Mouse (Mus musculus): Measurements from ENCODE around the gene Prrg4.
"Not testable (repeated sequence)": the region's sequence is repeated elsewhere in the genome, so short reads cannot be mapped to it uniquely, and the experiment has no call there.

Gene Prrg4

DNA sequence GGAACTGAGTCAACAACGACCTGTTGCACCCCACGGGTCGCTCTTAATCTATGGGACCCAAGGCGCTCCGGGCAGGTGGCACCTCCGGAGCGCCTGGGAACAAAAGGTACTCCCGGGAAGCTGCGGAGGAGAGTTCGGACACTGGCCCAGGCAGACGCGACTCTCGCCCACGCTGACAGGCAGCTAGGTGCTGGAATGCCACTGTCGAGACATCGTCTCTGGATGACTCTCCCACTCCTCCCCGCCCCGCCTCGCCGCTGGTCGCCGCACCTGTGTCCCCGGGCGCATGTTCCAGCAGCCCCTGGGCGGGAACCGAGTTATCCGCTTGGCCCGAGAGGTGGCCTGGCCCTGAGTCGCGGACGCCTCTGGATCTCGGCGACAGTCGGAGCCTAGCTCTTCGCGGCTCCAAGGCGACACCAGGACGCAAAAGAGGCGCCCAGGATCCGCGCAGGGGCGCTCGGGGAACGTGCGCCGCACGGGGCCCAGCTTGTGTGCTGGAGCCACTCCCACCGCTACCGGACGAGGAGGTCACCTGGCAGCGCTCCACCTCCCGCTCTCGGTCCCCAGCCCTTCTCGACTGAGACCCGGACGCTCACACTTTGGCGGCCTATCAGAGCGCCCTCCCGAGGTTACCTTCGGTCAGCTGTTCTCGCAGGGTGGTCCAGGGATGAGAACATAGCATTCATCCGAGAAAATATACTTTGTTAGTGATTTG is at the start of gene Prrg4:
Gene Prrg4, minus strand, starts transcription at position 601 of the 715 bp plus-strand sequence.
- DNase-seq (ENCODE audit: low spot score in 2 of 2) = peak; percentile 16 to 53

DNA sequence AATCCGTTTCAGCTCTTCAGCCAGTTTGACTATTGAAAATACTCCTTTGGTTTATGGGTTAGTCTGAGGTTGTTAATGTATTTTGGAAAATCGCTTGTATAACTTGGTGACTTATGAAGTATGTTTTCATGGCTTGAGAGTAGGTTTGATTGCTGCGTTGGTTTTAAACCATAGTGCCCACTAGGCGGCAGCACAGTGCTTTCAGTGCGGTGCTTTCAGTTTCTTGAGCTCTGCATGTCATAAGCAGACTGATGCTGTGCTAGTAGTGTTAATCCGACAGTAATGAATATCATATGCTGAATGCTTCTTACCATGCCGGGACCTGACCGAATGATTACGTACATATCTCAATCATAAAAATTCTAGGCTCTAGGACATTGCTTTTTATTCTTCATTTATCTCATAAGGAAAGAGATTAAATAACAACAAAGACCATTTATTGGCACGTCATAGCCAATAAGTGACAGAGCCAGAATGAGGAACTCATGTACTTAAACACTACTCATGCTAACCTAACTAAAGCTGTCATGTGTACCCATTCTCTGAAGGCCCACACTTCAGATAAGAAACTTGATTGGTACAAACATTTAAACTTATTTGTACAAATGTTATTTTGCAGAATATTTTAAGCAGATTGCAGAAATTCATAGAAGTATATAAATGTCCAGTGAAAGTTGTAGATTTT is 38.3 kb upstream of the Prrg4 start:
- peak; percentile 33 to 81 for DNase-seq (ENCODE audit: low spot score in 2 of 2)

DNA sequence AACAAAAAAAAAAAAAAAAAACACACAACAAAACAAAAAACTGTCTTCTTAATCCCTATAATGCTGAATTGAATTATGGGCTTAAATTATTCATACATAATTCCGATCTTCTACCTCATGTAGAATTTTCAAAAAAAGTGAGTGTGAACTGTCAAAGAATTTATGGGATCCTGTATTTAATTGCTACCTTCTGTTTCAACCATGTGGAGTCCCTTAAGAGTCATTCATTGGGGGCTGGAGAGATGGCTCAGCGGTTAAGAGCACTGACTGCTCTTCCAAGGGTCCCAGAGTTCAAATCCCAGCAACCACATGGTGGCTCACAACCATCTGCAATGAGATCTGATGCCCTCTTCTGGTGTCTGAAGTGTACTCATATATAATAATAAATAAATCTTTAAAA is 37.7 kb upstream of the Prrg4 start:
- not testable (repeated sequence) for DNase-seq (ENCODE audit: low spot score in 2 of 2)

DNA sequence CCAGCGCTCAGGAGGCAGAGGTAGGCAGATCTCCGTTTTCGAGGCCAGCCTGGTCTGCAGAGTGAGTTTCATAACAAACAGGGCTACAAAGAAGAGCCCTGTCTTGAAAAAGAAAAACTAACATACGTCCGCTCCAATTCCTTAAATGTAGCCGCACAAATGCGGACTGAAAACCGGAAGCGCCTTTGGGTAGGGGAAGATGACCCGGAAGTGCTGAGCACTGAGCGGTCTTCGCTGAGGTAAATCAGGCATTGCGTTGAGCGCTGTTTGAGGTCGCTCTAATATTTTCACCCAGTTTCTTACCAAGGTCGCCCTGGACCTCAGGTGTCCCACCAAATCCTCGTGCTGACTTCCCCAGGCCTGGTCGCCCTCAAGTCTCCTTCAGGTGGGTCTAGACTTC is 36.4 kb upstream of the Prrg4 start:
- DNase-seq (ENCODE audit: low spot score in 2 of 2) = no peak

DNA sequence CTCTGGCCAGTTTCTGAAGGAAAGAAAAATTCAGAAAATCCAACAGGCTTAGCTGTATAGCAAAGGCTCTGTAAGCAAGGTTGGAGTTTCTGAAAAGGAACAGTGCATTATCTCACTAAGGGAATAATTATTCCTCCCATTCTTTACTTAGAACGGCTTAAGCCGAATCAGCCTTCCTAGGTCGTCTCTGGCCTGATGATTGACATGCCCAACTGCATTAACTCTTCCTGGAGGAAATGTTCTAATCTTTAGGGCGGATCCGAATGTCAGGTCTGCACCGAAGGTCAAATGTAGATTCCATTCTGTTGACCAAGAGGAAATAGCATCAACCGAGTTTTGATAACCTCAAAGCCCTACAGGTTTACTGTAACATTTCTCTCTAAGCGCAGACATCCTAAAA is 29.1 kb upstream of the Prrg4 start:
- DNase-seq (ENCODE audit: low spot score in 2 of 2) = no peak

DNA sequence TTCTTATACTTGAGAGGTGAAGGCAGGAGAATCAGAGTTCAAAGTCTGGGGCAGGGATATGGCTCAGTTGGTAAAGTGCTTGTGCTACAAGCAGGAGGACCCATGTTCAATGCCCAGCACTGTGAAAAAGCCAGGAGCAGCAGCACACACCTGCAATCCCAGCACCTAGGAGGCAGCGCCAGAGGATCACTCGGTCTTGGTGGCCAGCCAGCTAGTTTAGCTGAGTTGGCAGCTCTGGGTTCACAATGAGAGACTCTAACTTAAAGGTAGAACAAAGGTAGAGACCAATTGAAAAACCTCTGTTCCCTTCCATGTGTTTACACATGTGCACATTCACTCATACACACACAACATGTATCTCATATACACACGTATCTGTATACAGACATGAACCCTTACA is 19.4 kb upstream of the Prrg4 start:
- DNase-seq (ENCODE audit: low spot score in 2 of 2) = no peak

DNA sequence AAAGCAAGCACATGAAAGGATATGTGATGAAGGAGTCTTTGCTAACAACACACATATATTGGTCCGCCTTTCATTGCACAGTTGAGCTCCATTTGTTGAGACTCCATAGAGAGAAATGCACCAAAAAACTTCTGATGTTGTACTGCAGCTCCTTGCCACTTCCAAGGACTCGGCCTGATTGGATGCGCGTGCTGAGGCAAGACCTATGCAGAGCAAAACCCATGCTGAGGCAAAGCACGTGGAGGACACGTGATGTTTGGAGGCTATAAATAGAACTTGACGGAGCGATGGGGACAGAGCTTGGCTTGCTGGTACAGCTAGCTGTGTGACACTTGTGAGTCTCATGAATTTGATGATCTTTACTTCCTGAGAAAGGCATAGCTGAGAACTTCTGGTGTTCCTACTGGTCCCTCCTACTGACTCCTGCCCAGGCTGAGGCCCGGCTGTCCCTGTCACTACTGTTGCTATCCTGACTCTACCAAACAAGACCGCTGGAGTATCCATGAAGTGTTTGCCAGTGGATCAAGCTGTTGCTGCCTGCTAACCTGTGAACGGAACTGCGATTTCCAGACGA is 17.7 kb upstream of the Prrg4 start, which contains the start of gene Ccdc73:
Gene Ccdc73, plus strand, starts transcription at position 524 of the 574 bp plus-strand sequence.
- DNase-seq (ENCODE audit: low spot score in 2 of 2) = no peak

DNA sequence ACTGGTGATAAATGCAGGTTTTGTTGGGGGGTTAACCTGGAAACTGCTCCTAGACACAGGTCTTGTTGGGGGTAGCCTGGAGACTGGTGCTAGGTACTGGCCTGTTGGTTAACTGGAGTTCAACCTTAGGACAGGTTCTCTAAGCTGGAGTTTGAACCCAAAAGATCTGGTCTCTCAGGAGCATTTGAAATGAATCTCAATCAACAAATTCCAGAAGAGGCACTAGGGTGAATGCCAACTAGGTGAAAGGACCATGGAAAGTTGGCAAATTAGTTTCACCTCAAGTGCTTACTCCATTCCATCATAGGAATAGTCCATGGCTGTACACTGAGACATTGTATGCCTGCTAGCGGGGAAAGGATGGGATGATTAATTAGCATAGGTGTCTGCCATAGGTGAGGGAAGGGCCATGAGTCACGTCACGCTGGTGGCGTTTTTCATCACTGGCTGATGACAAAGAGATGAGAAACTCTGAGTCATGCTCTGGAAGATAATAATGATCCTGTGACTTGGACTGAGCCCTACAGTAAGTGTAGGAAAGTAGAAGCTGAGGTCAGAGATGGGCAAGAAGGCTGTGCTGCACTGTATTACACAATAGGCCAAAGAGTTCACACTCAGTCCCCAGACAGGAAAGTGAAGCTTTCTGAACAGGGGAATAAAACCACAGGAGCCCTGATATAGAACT is 14.6 kb upstream of the Prrg4 start:
- DNase-seq (ENCODE audit: low spot score in 2 of 2) = no peak

DNA sequence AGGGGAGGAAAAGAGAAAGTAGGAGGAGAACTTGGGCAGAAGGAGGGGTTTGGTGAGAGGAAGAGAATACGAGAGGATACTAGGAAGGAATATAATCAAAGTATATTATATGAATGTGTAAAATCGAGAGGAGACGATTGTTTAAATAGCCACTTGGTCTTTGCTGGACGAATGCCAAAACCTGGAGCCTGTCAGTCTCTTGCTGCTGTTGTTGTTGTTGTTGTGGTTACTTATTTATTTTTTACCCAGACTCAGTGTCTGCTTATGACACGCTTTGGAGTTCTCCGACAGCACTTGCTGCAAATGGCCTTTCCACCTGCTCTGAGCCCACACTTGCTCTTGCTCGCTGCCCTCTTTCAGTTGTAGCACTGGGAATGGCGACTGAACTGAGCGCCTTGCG is 10.8 kb upstream of the Prrg4 start:
- DNase-seq (ENCODE audit: low spot score in 2 of 2) = no peak

DNA sequence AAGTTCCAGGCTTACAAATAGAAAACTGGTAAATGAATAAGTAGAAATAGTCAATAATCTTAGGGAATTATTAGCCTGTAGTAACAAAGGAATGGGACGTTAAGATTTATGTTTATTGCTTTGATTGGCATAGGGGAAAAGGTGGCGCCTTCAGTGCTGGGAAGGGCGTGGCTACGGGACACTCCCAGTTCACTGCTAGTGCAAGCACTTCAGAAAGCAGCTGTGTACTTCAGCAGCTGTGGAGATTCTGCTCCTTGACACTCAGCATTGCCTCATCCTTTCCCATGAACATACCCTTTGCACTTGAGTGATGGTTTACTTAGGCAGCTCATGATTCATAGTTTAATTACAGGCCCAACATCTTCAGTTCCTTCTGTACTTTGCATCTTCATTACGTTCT is 9.4 kb upstream of the Prrg4 start:
- no peak for DNase-seq (ENCODE audit: low spot score in 2 of 2)

DNA sequence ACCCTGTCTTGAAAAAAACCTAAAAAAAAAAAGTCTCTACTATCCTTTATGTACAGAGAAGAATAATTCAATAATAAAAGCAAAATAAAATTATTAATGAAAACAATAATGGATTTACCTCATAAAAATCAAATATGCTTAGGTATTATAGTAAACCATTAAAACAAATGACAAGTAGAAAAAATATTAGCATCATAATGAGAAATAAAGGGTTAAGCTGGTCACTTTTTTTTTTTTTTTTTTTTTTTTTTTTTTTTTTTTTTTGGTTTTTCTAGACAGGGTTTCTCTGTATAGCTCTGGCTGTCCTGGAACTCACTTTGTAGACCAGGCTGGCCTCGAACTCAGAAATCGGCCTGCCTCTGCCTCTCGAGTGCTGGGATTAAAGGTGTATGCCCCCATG is 8.4 kb upstream of the Prrg4 start:
- not testable (repeated sequence) for DNase-seq (ENCODE audit: low spot score in 2 of 2)

DNA sequence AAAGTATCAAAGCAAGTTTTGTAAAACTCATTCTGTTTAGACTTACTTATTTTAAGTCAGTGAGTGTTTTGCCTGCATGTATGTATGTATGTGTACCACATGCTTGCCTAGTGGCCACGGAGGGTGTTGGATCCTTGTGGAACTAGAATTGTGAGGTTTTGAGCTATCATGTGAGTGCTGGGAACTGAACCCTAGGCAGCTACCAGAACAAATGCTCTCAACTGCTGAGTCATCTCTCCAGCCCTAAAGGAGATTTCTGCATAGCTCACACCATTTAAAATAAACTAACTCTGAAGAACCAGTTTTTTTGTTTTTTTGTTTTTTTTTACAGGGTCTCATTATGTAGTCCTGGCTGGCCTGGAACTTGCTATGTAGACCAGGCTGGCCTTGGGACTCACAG is 6.5 kb upstream of the Prrg4 start:
- DNase-seq (ENCODE audit: low spot score in 2 of 2) = no peak

DNA sequence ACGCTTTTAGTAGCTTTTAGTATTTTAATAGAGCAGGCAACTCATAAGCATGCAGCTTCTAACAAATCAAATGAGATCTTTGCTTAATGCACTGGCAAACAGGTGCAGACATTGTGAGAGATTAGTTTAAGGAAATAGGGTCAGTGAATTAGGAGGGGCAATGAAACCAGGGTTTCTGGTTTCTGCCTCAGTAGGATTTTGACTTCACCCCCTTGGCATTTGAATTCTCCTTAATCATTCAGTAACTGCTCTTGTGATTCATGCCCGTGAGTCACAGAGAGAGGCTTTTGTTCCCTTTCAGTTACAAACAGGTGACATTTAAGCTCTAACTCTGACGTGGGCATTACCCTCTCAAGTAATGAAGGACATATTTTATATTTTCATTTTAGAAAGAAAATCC is 6.1 kb upstream of the Prrg4 start:
- no peak for DNase-seq (ENCODE audit: low spot score in 2 of 2)

DNA sequence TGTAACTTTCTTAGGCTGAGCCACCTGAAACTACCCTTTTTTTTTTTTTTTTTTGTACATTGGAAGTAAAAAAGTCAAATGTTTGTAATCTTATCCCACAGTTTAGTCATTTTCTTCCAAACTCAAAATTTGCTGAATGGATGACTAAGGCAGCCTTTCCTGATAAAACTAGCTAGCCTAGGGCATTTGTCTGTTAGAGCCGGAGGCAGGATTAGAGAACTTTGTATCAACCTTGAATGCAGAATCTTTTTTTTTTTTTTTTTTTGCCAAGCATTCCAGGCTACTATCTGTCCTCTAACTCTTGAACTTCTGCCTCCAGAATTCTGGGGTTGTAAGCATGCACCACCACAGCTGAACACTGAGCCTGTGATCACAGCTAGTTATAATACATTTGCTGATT is 5.2 kb upstream of the Prrg4 start:
- no peak for DNase-seq (ENCODE audit: low spot score in 2 of 2)

DNA sequence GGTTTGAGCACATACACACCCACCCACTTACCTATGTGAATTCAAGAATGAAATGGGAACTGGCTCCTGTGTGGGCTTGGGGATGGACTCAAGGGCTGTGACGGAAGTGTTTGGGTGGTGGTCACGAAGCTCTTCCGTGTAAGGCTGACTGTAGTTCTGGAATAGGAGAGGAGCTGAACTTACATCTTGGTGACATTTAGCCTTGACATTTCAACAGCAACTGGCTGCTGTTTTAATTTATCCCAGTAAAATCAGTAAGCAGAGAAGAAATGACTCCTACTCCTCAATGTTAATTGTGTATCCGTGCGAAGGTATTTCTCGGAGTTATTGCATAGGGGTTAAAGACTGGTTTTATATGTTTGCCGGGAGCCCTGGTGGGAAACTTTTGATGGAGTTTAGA is 2.9 kb upstream of the Prrg4 start:
- DNase-seq (ENCODE audit: low spot score in 2 of 2) = no peak

DNA sequence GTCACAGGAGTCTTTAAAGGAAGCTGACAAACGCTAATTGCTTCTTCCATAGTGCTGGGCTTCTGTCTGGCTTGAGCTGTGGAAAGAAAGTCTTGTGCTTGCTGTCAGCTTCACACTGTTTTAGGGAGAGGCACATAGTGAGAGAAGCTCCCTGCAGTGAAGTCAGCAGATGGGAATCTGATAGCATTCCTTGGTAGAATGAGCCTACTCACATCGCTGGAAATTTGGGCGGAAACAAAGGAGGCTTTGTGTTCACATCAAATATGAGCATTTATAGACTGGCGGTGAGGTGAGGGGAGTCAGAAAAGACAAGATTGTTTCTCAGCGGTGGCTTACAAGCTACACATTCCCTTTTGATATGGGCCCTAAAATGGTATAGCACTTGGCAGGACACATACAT is 2.0 kb upstream of the Prrg4 start:
- no peak for DNase-seq (ENCODE audit: low spot score in 2 of 2)

DNA sequence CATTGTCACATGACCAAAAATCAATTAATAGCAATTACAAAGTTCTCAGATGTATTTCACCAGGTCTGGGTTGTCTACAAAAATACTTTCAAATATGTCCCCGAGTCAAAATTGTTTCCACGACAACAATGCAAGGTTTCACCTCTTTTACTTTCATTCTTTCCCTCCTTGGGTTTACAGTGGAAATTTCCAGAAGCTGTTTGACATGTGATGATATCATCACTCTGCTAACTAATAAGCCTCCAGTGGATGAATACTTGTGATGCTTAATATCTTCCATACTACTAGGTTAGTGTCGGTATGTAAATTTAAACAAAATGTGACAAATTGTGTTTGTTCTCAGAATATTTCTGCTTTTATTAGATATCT is 299 bp upstream of the Prrg4 start:
- DNase-seq (ENCODE audit: low spot score in 2 of 2) = no peak

DNA sequence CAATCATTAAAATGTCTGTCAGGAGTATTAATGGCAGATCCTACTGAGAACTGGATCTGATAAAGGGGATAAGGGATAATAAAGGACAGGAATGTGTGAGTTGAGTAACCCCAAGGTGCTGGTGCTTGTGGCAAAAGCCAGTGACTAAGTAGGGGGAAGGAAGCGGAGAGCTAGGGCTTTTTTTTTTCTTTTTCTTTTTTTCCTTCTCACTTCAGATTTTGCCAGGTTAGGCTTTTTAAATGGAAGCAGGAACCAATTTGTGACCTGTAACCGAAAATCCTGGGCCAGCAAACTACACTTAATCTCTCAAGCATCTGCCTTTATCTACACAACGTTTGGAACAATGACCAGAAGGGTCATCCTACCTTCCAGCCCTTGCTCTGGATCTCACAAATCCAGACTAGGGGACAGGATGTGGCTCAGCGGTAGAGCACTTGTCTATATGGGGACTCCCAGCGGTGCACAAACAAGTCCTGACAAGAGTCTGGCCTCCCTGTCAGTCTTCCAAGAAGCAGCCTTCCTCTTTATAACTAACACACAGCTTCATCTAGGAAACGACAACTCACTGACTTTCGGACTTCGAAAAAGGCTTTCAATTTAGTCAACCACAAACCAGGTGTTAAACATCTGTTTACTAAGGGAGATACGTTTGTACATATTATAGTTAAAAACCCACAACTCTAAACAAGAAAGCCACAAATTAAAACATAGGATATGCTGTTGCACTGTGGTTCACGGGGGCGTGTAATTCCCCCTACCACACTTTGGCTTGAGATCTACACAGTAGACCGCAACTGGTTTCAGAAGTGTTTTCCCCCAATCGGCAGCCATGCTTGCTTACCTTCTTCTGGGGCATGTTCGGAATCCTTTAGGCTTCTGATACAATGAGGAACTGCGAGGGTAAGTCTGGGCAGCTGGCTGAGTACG is 1.2 kb downstream of the Prrg4 start:
- DNase-seq (ENCODE audit: low spot score in 2 of 2) = peak; percentile 8 to 17

DNA sequence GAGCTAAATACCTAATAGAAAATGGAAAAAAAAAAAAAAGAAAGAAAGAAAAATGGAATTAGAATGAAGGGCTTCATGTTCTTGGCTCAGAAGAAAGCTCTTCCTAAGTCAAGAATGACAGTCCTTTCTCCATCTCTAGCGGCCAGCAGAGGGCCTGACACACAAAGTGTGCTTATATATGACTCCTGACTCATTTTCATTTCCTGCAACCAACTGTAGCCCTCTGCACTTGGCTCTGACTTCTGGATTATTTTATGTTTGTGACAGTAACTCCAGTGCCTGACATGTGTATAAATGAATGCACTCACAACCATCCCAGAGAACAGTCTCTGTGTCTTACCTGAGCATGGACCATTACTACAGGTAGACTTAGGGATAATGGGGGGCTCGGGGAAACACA is 2.0 kb downstream of the Prrg4 start:
- DNase-seq (ENCODE audit: low spot score in 2 of 2) = peak in 1 of 2 experiments; percentile 47

DNA sequence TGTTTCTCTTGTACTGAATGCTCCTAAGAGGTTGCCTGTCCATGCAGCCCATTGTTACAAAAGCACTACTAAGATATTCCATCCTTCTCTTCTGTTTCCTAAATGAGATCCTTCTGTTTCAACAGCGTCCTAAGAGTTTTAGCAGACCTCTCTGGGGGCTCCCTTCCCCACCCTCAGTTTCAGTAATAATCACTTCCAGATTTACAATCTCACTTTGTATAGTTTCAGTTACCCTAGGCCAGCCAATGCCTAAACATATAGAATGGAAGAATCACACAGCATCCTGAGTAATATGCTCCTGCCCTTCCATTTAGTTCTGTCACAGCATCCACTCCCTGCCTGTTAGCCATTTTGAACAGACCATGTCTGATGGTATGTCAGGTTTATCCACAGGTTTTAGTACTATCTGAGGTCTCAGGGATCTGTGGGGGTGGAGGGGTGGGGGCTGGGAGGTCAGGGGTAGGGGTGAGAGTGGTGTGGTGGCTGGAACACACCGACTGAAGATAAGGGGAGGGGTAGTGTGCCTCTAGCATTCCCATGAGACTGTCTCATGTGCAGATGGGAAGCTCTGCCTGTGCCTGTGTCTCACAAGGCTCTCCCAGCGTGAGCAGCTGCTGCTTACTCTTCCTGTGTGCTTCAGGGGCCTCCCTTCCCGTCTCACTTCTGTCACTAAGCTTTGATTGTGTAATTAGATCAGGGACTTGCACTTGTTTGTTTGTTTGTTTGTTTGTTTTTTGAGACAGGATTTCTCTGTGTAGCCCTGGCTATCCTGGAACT is 2.9 kb downstream of the Prrg4 start:
- no peak for DNase-seq (ENCODE audit: low spot score in 2 of 2)

DNA sequence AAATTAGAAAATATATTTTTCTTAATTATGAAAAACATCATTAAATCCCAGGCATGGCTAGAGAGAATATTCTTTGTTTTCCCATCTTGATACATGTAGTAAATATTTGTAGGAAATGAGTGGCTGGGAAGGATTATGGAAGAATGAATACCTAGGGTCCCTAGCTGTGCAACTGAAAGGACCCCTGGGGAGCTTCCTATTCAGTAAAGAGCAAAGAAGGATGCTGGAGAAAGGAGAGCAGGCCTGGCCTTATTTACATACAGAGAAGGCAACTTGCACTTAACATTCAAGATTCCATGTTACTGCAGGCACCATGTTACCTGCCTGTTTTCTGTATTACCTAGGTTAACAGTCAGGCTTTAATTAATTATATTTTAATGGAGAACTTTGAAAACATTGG is 7.1 kb downstream of the Prrg4 start:
- DNase-seq (ENCODE audit: low spot score in 2 of 2) = no peak
